In the genomic region with DNA sequence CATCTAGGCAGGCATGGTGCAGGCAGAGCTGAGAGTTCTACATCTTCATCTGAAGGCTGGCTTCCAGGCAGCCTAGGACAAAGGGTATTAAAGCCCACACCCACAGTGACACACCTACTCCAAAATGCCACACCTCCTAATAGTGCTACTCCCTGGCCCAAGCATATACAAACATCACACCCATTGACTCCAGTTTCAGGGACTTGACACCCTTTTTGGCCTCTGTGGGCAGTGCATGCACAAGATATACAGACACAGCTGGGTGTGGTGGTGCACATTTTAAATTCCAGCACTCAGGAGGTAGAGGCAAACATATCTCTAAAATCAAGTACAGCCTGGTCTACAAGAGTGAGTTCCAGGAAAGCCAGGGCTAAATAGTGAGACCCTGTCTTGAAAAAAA, we compare ENCODE assay signal across 20 mouse cellular contexts. TPM values are rescaled to one million over a fixed set of nuclear protein-coding genes. Genes with fewer than 3 reads are reported as not detected.
DNase-seq lines count a peak whose midpoint lies in the region; ATAC-seq lines count a peak whose summit lies in the region.
"Had no signal": no experiment of that assay in that cellular context is flagged by ENCODE, and none has a peak within 500 bp of the region (broad histone marks: within the 10 kb centered on the region; RNA-seq: fewer than 3 reads in every experiment).

No protein-coding gene starts in this region.

- H3K9ac ChIP-seq in liver, embryonic 11.5 days (ENCODE audit: low read depth, low read length): no peak overlapping the region
- H3K9ac ChIP-seq in liver, embryonic 15.5 days: no peak overlapping the region
- H3K9ac ChIP-seq in stomach, embryonic 16.5 days (ENCODE audit: low read length): no peak overlapping the region
- H3K9ac ChIP-seq: embryonic facial prominence, embryonic 13.5 days; forebrain, embryonic 13.5 days; heart, embryonic 12.5 days; hindbrain, embryonic 12.5 days had no signal

- peak; percentile 85 for ATAC-seq in liver, embryonic 11.5 days (replicated peaks; ENCODE audit: low FRiP score)
- peak; percentile 67 for ATAC-seq in liver, embryonic 15.5 days (ENCODE audit: insufficient read depth)
- peak; percentile 56; the same call in 1 of the 2 replicates for ATAC-seq in stomach, embryonic 16.5 days (ENCODE audit: insufficient read depth, low FRiP score)
- ATAC-seq: forebrain, embryonic 13.5 days; hindbrain, embryonic 16.5 days had no signal

- H3K27me3 ChIP-seq in liver, embryonic 11.5 days (replicated peaks; ENCODE audit: control insufficient read depth, insufficient read depth, low read length): no peaks in the 10 kb centered on the region
- no peaks in the 10 kb centered on the region for H3K27me3 ChIP-seq in liver, embryonic 15.5 days
- H3K27me3 ChIP-seq in stomach, embryonic 16.5 days (ENCODE audit: control insufficient read depth, insufficient read depth, low read length): no peaks in the 10 kb centered on the region
- H3K27me3 ChIP-seq: embryonic facial prominence, embryonic 13.5 days; forebrain, embryonic 13.5 days; heart, embryonic 12.5 days; hindbrain, embryonic 12.5 days had no signal

- peaks cover 7% of the 10 kb centered on the region; the same call in 1 of the 2 replicates for H3K4me1 ChIP-seq in liver, embryonic 11.5 days (replicated peaks; ENCODE audit: control insufficient read depth, insufficient read depth, low read length)
- H3K4me1 ChIP-seq in liver, embryonic 15.5 days (replicated peaks): peaks cover 44% of the 10 kb centered on the region
- no peaks in the 10 kb centered on the region for H3K4me1 ChIP-seq in stomach, embryonic 16.5 days (ENCODE audit: control insufficient read depth, insufficient read depth, low read length)
- H3K4me1 ChIP-seq: forebrain, embryonic 13.5 days; hindbrain, embryonic 12.5 days had no signal

- H3K27ac ChIP-seq in liver, embryonic 11.5 days (ENCODE audit: low read depth, low read length): no peak overlapping the region
- H3K27ac ChIP-seq in liver, embryonic 15.5 days (replicated peaks): 0 out of 2 replicates have a peak overlapping the region, but pooled peaks have one; percentile 17
- no peak overlapping the region for H3K27ac ChIP-seq in stomach, embryonic 16.5 days (ENCODE audit: low read length)
- H3K27ac ChIP-seq: embryonic facial prominence, embryonic 13.5 days; forebrain, embryonic 13.5 days; hindbrain, embryonic 12.5 days had no signal

- no peak for DNase-seq in liver, embryonic 11.5 days (ENCODE audit: low spot score)
- DNase-seq in right cerebral cortex, postnatal 36 days (ENCODE audit: low spot score in 2 of 2): no peak
- DNase-seq in embryo, embryonic 9.5 days (ENCODE audit: extremely low spot score): no peak
- no peak for DNase-seq in urinary bladder, adult 2 months (ENCODE audit: low spot score)
- DNase-seq: adrenal gland, adult 2 months; adrenal gland, postnatal 25 days; cerebellum, adult 11 months; cerebellum, adult 9-10 months; cerebellum, postnatal 25 days; gastrocnemius, adult 2 months; gastrocnemius, postnatal 25 days had no signal

- peaks cover 23% of the 10 kb centered on the region for H3K36me3 ChIP-seq in liver, embryonic 11.5 days (ENCODE audit: control insufficient read depth, insufficient read depth, low read length)
- H3K36me3 ChIP-seq in liver, embryonic 15.5 days (replicated peaks): peaks cover 76% of the 10 kb centered on the region
- H3K36me3 ChIP-seq in stomach, embryonic 16.5 days (ENCODE audit: control insufficient read depth, insufficient read depth, low read length): no peaks in the 10 kb centered on the region

- no peak overlapping the region for H3K4me3 ChIP-seq in liver, embryonic 11.5 days (ENCODE audit: low read depth, low read length)
- H3K4me3 ChIP-seq in liver, embryonic 15.5 days (replicated peaks): no peak overlapping the region
- no peak overlapping the region for H3K4me3 ChIP-seq in stomach, embryonic 16.5 days (replicated peaks; ENCODE audit: low read length)
- H3K4me3 ChIP-seq: embryonic facial prominence, embryonic 13.5 days; forebrain, embryonic 13.5 days; gastrocnemius, adult 2 months; heart, embryonic 12.5 days; hindbrain, embryonic 12.5 days had no signal

- H3K9me3 ChIP-seq in liver, embryonic 11.5 days (ENCODE audit: control insufficient read depth, low read length): no peaks in the 10 kb centered on the region
- H3K9me3 ChIP-seq in liver, embryonic 15.5 days (replicated peaks): no peaks in the 10 kb centered on the region
- no peaks in the 10 kb centered on the region for H3K9me3 ChIP-seq in stomach, embryonic 16.5 days (replicated peaks; ENCODE audit: control insufficient read depth, low read length)
- H3K9me3 ChIP-seq: embryonic facial prominence, embryonic 13.5 days; forebrain, embryonic 13.5 days; heart, embryonic 12.5 days; hindbrain, embryonic 12.5 days had no signal

- no peak overlapping the region for H3K4me2 ChIP-seq in liver, embryonic 11.5 days
- no peak overlapping the region for H3K4me2 ChIP-seq in liver, embryonic 15.5 days
- H3K4me2 ChIP-seq in stomach, embryonic 16.5 days (ENCODE audit: low read depth, low read length): no peak overlapping the region
- H3K4me2 ChIP-seq: embryonic facial prominence, embryonic 13.5 days; forebrain, embryonic 13.5 days; heart, embryonic 12.5 days; hindbrain, embryonic 12.5 days had no signal

RNA-seq across cellular contexts. Expression of a gene that starts 25.4 kb away (rescaled TPM):
- 37.0 and 42.8 TPM in 2 replicates for polyA plus RNA-seq in liver, embryonic 11.5 days (2014; fragmentation: Nextera tagmentation; extraction: Ambion mirVana)
- 38.3 and 39.5 TPM in 2 replicates for polyA plus RNA-seq in liver, embryonic 15.5 days (2015; fragmentation: Nextera tagmentation; extraction: Ambion mirVana)
- polyA plus RNA-seq in stomach, embryonic 16.5 days (2015; fragmentation: Nextera tagmentation; extraction: Ambion mirVana): 42.0 and 54.3 TPM in 2 replicates
- polyA plus RNA-seq in urinary bladder, adult 2 months (2012; rRNA removed): 29.3 and 34.0 TPM in 2 replicates

RNA-seq across cellular contexts. Expression of a gene that starts 31.6 kb away (rescaled TPM):
- 1.3 TPM in 2 replicates for polyA plus RNA-seq in liver, embryonic 11.5 days (2014; fragmentation: Nextera tagmentation; extraction: Ambion mirVana)
- 0.37 and 0.56 TPM in 2 replicates for polyA plus RNA-seq in liver, embryonic 15.5 days (2015; fragmentation: Nextera tagmentation; extraction: Ambion mirVana)
- 9.5 and 12.0 TPM in 2 replicates for polyA plus RNA-seq in stomach, embryonic 16.5 days (2015; fragmentation: Nextera tagmentation; extraction: Ambion mirVana)
- 0.04 TPM in 1 of 2 replicates, not detected in the other for polyA plus RNA-seq in urinary bladder, adult 2 months (2012; rRNA removed)
- polyA plus RNA-seq: hindbrain, embryonic 16.5 days had no signal

RNA-seq across cellular contexts. Expression of a gene that starts 36.6 kb away (rescaled TPM):
- 13.8 and 15.1 TPM in 2 replicates for polyA plus RNA-seq in liver, embryonic 11.5 days (2014; fragmentation: Nextera tagmentation; extraction: Ambion mirVana)
- polyA plus RNA-seq in liver, embryonic 15.5 days (2015; fragmentation: Nextera tagmentation; extraction: Ambion mirVana): 4.6 and 5.0 TPM in 2 replicates
- 24.4 and 24.5 TPM in 2 replicates for polyA plus RNA-seq in stomach, embryonic 16.5 days (2015; fragmentation: Nextera tagmentation; extraction: Ambion mirVana)
- 23.9 and 30.5 TPM in 2 replicates for polyA plus RNA-seq in urinary bladder, adult 2 months (2012; rRNA removed)

RNA-seq across cellular contexts. Expression of a gene that starts 40.0 kb away (rescaled TPM):
- polyA plus RNA-seq in liver, embryonic 11.5 days (2014; fragmentation: Nextera tagmentation; extraction: Ambion mirVana): not detected in 2 replicates
- not detected in 2 replicates for polyA plus RNA-seq in liver, embryonic 15.5 days (2015; fragmentation: Nextera tagmentation; extraction: Ambion mirVana)
- 0.29 and 0.37 TPM in 2 replicates for polyA plus RNA-seq in stomach, embryonic 16.5 days (2015; fragmentation: Nextera tagmentation; extraction: Ambion mirVana)
- polyA plus RNA-seq in urinary bladder, adult 2 months (2012; rRNA removed): not detected in 2 replicates
- polyA plus RNA-seq: adrenal gland, adult 2 months; cortical plate, adult 2 months; embryonic facial prominence, embryonic 13.5 days; forebrain, embryonic 13.5 days; heart, embryonic 12.5 days; heart, embryonic 16.5 days; hindbrain, embryonic 12.5 days; hindbrain, embryonic 16.5 days had no signal

RNA-seq across cellular contexts. Expression of a gene that starts 55.8 kb away (rescaled TPM):
- polyA plus RNA-seq in liver, embryonic 11.5 days (2014; fragmentation: Nextera tagmentation; extraction: Ambion mirVana): not detected in 2 replicates
- not detected in 2 replicates for polyA plus RNA-seq in liver, embryonic 15.5 days (2015; fragmentation: Nextera tagmentation; extraction: Ambion mirVana)
- polyA plus RNA-seq in stomach, embryonic 16.5 days (2015; fragmentation: Nextera tagmentation; extraction: Ambion mirVana): not detected in 2 replicates
- 0.06 and 0.12 TPM in 2 replicates for polyA plus RNA-seq in urinary bladder, adult 2 months (2012; rRNA removed)
- polyA plus RNA-seq: cortical plate, adult 2 months; embryonic facial prominence, embryonic 13.5 days; forebrain, embryonic 13.5 days; heart, embryonic 12.5 days; heart, embryonic 16.5 days; hindbrain, embryonic 12.5 days; hindbrain, embryonic 16.5 days had no signal
